Mouse (Mus musculus) stomach, postnatal 0 days (tissue): ENCODE results near the gene Agmo.

ENCODE experiments used
- CTCF ChIP-seq: IDR thresholded peaks from 2 replicates; pipeline ENCODE4 v1.5.1; 2016; ENCODE audit warnings: antibody characterized with exemption, low read depth, mild to moderate bottlenecking, moderate library complexity
- EP300 ChIP-seq: optimal IDR thresholded peaks from 2 replicates; pipeline ENCODE3; 2016; ENCODE audit warnings: antibody characterized with exemption

- no peak for TF ChIP-seq CTCF
- TF ChIP-seq EP300, result no peak
These were observed 373.3 kb downstream of the Agmo start for GRCm38 (mm10) chr12:37614769-37615168.
